Mouse (Mus musculus) ovary, postnatal 10 days (tissue): ENCODE measurements around the gene Gm36210.

Experiments used
- DNase-seq: peaks from one replicate; pipeline ENCODE4 v3.0.0; 2022; ENCODE audit warnings: low spot score

Gm36210 gene

GRCm38 (mm10) chr7:4906466-4906950 is at the start of gene Gm36210:
Gene Gm36210, minus strand, starts transcription at chr7:4906516.
- no peak for DNase-seq

- DNase-seq: no peak
Observed at GRCm38 (mm10) chr7:4953815-4954445, 47.6 kb upstream of the Gm36210 start.

GRCm38 (mm10) chr7:4950561-4951342 is 44.4 kb upstream of the Gm36210 start:
- DNase-seq: no peak

- DNase-seq: no peak
Observed at GRCm38 (mm10) chr7:4948386-4948785, 42.1 kb upstream of the Gm36210 start.

- DNase-seq: no peak
Observed at GRCm38 (mm10) chr7:4947855-4948254, 41.5 kb upstream of the Gm36210 start.

GRCm38 (mm10) chr7:4943223-4943815 is 37.0 kb upstream of the Gm36210 start:
- peak; percentile 96 for DNase-seq

GRCm38 (mm10) chr7:4942673-4943072 is 36.4 kb upstream of the Gm36210 start:
- DNase-seq: no peak

GRCm38 (mm10) chr7:4940068-4940479 is 33.8 kb upstream of the Gm36210 start:
- DNase-seq: peak; percentile 71

GRCm38 (mm10) chr7:4938456-4938855 is 32.1 kb upstream of the Gm36210 start:
- DNase-seq: no peak

GRCm38 (mm10) chr7:4937392-4937791 is 31.1 kb upstream of the Gm36210 start:
- no peak for DNase-seq

- no peak for DNase-seq
Observed at GRCm38 (mm10) chr7:4936832-4937231, 30.5 kb upstream of the Gm36210 start.

- no peak for DNase-seq
Observed at GRCm38 (mm10) chr7:4934160-4934914, 28.0 kb upstream of the Gm36210 start.

- DNase-seq: no peak
Observed at GRCm38 (mm10) chr7:4933103-4933502, 26.8 kb upstream of the Gm36210 start.

GRCm38 (mm10) chr7:4928323-4928722 is 22.0 kb upstream of the Gm36210 start:
- no peak for DNase-seq

- DNase-seq: no peak
Observed at GRCm38 (mm10) chr7:4927711-4928110, 21.4 kb upstream of the Gm36210 start.

- no peak for DNase-seq
Observed at GRCm38 (mm10) chr7:4926849-4927248, 20.5 kb upstream of the Gm36210 start.

- DNase-seq: no peak
Observed at GRCm38 (mm10) chr7:4925441-4926381, 19.4 kb upstream of the Gm36210 start, which contains the start of gene Ssc5d. Gene Ssc5d, plus strand, starts transcription at chr7:4925785.

GRCm38 (mm10) chr7:4924891-4925301 is 18.6 kb upstream of the Gm36210 start:
- DNase-seq: no peak

- no peak for DNase-seq
Observed at GRCm38 (mm10) chr7:4924483-4924882, 18.2 kb upstream of the Gm36210 start.

- DNase-seq: no peak
Observed at GRCm38 (mm10) chr7:4923586-4924364, 17.5 kb upstream of the Gm36210 start.
